Mouse (Mus musculus): ENCODE measurements around the gene Zfp78.

DNA sequence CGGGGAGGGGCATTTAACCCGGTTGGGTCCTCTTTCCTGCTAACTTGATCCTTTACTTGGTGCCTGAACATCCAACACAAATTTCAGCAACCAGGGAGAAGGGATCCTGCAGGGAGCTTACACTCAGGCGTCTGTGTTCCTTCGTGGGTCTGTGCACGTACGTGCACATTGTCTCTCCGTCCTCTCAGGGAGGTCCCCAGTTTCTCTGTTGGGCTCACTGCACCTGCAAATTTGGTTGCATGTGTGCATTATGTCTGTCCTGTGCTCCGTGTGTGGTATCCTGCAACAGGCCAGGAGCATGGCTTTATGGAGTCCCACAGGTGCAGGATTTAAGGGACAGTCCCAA, 52.3 kb downstream of the Zfp78 start:
- no peak for TF ChIP-seq POLR2A (IDR thresholded peaks at IDR 0.05; ENCODE audit: borderline replicate concordance, insufficient read depth, low read length)
- TF ChIP-seq CTCF (IDR thresholded peaks at IDR 0.05; ENCODE audit: borderline replicate concordance, insufficient read depth, low read depth, low read length): no peak
